Mouse (Mus musculus) intestine, embryonic 16.5 days (tissue): ENCODE measurements at regions not wholly inside any gene's neighbourhood (a gene's known extent, or its start where the extent isn't known, plus 50 kb on each side); places are given as distances from the start of the nearest gene placed in this dataset. TPM values are rescaled to one million over a fixed set of nuclear protein-coding genes. Genes with fewer than 3 reads are reported as not detected.

ENCODE experiments used
- microRNA-seq: library from miRNA; unstranded; fragments of <30 nt; microRNA quantifications from one replicate; pipeline ENCODE4, GENCODE M21; 2016

Small RNAs in the stretch of these regions (microRNA-seq; reads per million reads assigned to microRNA genes)
- not detected for gene Gm23700
